Comparison of ENCODE assay signal across 29 mouse cellular contexts in genomic region chr4:121090211-121090610, GRCm38 (mm10). TPM values are rescaled to one million over a fixed set of nuclear protein-coding genes. Genes with fewer than 3 reads are reported as not detected.
"Had no signal": no experiment of that assay in that cellular context is flagged by ENCODE, and none has a peak within 500 bp of the region (broad histone marks: within the 10 kb centered on the region; RNA-seq: fewer than 3 reads in every experiment).

No protein-coding gene starts in this region.

- H3K4me3 ChIP-seq: layer of hippocampus, adult 2 months; limb, embryonic 10.5 days; limb, embryonic 13.5 days; liver, embryonic 12.5 days; liver, embryonic 15.5 days; lung, embryonic 15.5 days; megakaryocyte, embryonic 14.5 days; midbrain, embryonic 10.5 days; midbrain, embryonic 13.5 days; myocyte had no signal

- H3K9me3 ChIP-seq: limb, embryonic 10.5 days; limb, embryonic 13.5 days; liver, embryonic 12.5 days; liver, embryonic 15.5 days; lung, embryonic 15.5 days; midbrain, embryonic 10.5 days; midbrain, embryonic 13.5 days had no signal

- H3K27me3 ChIP-seq: limb, embryonic 13.5 days; liver, embryonic 12.5 days; liver, embryonic 15.5 days; lung, embryonic 15.5 days; megakaryocyte, embryonic 14.5 days; midbrain, embryonic 13.5 days had no signal

- H3K9ac ChIP-seq: limb, embryonic 13.5 days; liver, embryonic 12.5 days; liver, embryonic 15.5 days; lung, embryonic 15.5 days; midbrain, embryonic 13.5 days had no signal

- H3K27ac ChIP-seq: layer of hippocampus, adult 2 months; limb, embryonic 10.5 days; limb, embryonic 13.5 days; liver, embryonic 12.5 days; liver, embryonic 15.5 days; lung, embryonic 15.5 days; midbrain, embryonic 10.5 days; midbrain, embryonic 13.5 days; stomach, postnatal 0 days had no signal

- H3K4me1 ChIP-seq: limb, embryonic 10.5 days; limb, embryonic 13.5 days; liver, embryonic 12.5 days; liver, embryonic 15.5 days; lung, embryonic 15.5 days; midbrain, embryonic 10.5 days; midbrain, embryonic 13.5 days had no signal

- ATAC-seq: inflammation-experienced regulatory T-cells, adult 6 months; intestine, embryonic 16.5 days; liver, embryonic 12.5 days; midbrain, embryonic 13.5 days; midbrain, embryonic 16.5 days had no signal

- H3K4me2 ChIP-seq: limb, embryonic 13.5 days; liver, embryonic 12.5 days; liver, embryonic 15.5 days; lung, embryonic 15.5 days; midbrain, embryonic 13.5 days had no signal

- DNase-seq: layer of hippocampus, adult 9-11 months; liver; lung, adult 18-20 months; lung, postnatal 10 days; lung, postnatal 36 days; right cerebral cortex, adult 18-20 months; right cerebral cortex, postnatal 14 days; right cerebral cortex, postnatal 4 days; thymus, adult 2 months; thymus, postnatal 14 days; thymus, postnatal 4 days had no signal

RNA-seq across cellular contexts. Expression of gene Tmco2, which starts 18.8 kb away (rescaled TPM):
- polyA plus RNA-seq: inflammation-experienced regulatory T-cells, adult 6 months; intestine, embryonic 16.5 days; large intestine, adult 2 months; limb, embryonic 10.5 days; limb, embryonic 13.5 days; liver, embryonic 12.5 days; liver, embryonic 15.5 days; lung, embryonic 15.5 days; midbrain, embryonic 10.5 days; midbrain, embryonic 13.5 days; midbrain, embryonic 16.5 days; myocyte; neural tube, embryonic 11.5 days; neural tube, embryonic 14.5 days; stomach, embryonic 14.5 days; stomach, postnatal 0 days; thymus, adult 2 months had no signal

RNA-seq across cellular contexts. Expression of gene Col9a2, which starts 51.0 kb away (rescaled TPM):
- polyA plus RNA-seq: inflammation-experienced regulatory T-cells, adult 6 months; myocyte had no signal
